Mouse (Mus musculus) ES-E14 (cell line): ENCODE measurements at regions not wholly inside any gene's neighbourhood (a gene's known extent, or its start where the extent isn't known, plus 50 kb on each side); places are given as distances from the start of the nearest gene placed in this dataset.

Experiments
- DNase-seq: peaks from one replicate; pipeline ENCODE4 v3.0.0-alpha.2; 2013; ENCODE audit warnings: low read depth, low spot score
- H3K27ac ChIP-seq: 2 replicates; pipeline ENCODE4 v1.5.1; 2012; ENCODE audit warnings: low read depth, mild to moderate bottlenecking, low read length, moderate library complexity, mixed read lengths; ENCODE audit not compliant: poor library complexity, insufficient read depth, severe bottlenecking
- H3K36me3 ChIP-seq: 2 replicates; pipeline ENCODE4 v1.6.1; 2012; ENCODE audit warnings: mild to moderate bottlenecking, low read length, moderate library complexity, mixed read lengths; ENCODE audit not compliant: control insufficient read depth, poor library complexity, insufficient read depth, severe bottlenecking
- H3K4me1 ChIP-seq, 2 experiments: fragments of 150-350 bp in 1 of 2; sonication (generic) in 1 of 2; 2 replicates each; pipeline ENCODE4 v1.6.1; 2012; ENCODE audit warnings: low read length in 2 of 2, mild to moderate bottlenecking in 1 of 2, mixed read lengths in 1 of 2; ENCODE audit not compliant: control insufficient read depth in 2 of 2, insufficient read depth in 2 of 2, poor library complexity in 1 of 2
- H3K4me3 ChIP-seq, 2 experiments: fragments of 150-350 bp in 1 of 2; sonication (generic) in 1 of 2; 2 replicates each; pipeline ENCODE4 v1.5.1; 2012; ENCODE audit warnings: low read length in 2 of 2, low read depth in 1 of 2, mild to moderate bottlenecking in 1 of 2, mixed read lengths in 1 of 2; ENCODE audit not compliant: insufficient read depth in 1 of 2, poor library complexity in 1 of 2, severe bottlenecking in 1 of 2
- H3K9ac ChIP-seq: 2 replicates; pipeline ENCODE4 v1.6.1; 2012; ENCODE audit warnings: low read depth, mild to moderate bottlenecking, low read length, mixed read lengths; ENCODE audit not compliant: poor library complexity, insufficient read depth, severe bottlenecking
- H3K9me3 ChIP-seq: fragments of 150-350 bp; sonication (generic); 2 replicates; pipeline ENCODE4 v1.6.1; 2012; ENCODE audit warnings: low read depth, mild to moderate bottlenecking, low read length; ENCODE audit not compliant: control insufficient read depth, insufficient read depth
- CHD2 ChIP-seq: IDR thresholded peaks from 2 replicates; pipeline ENCODE4 v1.6.1; 2014; ENCODE audit warnings: mild to moderate bottlenecking, low read depth, low read length, inconsistent platforms
- HCFC1 ChIP-seq: IDR thresholded peaks from 2 replicates; pipeline ENCODE4 v1.6.1; 2012; ENCODE audit warnings: low read length, inconsistent platforms, borderline replicate concordance; ENCODE audit not compliant: insufficient read depth
- MAFK ChIP-seq: IDR thresholded peaks from 2 replicates; pipeline ENCODE4 v1.6.1; 2014; ENCODE audit warnings: mild to moderate bottlenecking, low read depth, low read length, inconsistent platforms; ENCODE audit not compliant: insufficient read depth
- ZC3H11A ChIP-seq: IDR thresholded peaks from 2 replicates; pipeline ENCODE4 v1.6.1; 2012; ENCODE audit warnings: low read depth, mild to moderate bottlenecking, inconsistent platforms, low read length, borderline replicate concordance
- ZNF384 ChIP-seq: IDR thresholded peaks from 2 replicates; pipeline ENCODE4 v1.6.1; 2012; ENCODE audit warnings: low read depth, low read length, inconsistent platforms
- in situ Hi-C, 2 experiments: fragments of 600-800 bp; cut with MboI; formaldehyde crosslinking; loops; one replicate each; pipeline ENCODE4 v1.15.1; 2025; ENCODE audit warnings: low sequenced_read_pairs in 2 of 2, inconsistent platforms in 1 of 2; ENCODE audit not compliant: unreplicated experiment in 2 of 2

DNA sequence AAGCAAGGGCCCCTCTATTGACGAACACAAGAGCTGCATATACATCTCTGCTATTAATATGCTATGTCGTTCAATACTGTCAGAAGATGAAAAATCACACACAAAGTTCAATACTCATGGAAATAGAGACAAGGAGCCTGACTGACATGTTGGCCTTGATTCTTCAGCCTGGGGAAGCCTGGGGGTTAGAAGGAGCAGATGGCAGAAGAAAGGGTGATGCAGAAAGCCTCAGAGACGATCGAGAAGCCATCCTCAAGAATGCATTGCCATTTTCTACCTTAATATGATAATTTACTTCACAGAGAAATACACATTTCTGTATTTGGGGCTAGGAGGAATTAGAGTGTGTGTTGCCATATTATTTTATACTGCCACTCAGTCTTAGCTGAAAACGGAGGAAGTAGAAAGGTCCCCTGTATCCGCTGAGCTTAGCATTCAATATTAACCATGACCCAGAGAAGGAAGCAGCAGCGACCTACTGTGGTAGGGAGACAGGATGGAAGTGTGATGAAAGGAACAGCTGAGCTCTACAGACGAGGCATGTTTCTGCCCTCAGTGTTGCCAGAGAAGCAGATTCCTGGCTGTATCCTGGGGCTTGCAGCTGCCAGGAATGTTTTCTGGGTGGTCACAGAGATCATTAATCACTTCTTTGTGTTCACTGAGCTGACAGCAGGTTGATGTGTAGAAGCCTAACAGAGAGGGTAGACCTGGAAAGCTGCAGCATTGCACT lies 105.2 kb downstream of the Lrig3 start:
- H3K4me1 ChIP-seq = no peaks in the 10 kb centered on the region
- DNase-seq = no peak
- H3K4me3 ChIP-seq = no peak overlapping the region
- no peak for TF ChIP-seq ZC3H11A
- no peak for TF ChIP-seq HCFC1
- TF ChIP-seq MAFK = no peak
- no peak for TF ChIP-seq ZNF384
- no peak for TF ChIP-seq CHD2
- H3K9me3 ChIP-seq = no peaks in the 10 kb centered on the region
- in situ Hi-C loops = no loop called here
- no peaks in the 10 kb centered on the region for H3K36me3 ChIP-seq
- H3K27ac ChIP-seq = no peak overlapping the region
- H3K9ac ChIP-seq = no peak overlapping the region

DNA sequence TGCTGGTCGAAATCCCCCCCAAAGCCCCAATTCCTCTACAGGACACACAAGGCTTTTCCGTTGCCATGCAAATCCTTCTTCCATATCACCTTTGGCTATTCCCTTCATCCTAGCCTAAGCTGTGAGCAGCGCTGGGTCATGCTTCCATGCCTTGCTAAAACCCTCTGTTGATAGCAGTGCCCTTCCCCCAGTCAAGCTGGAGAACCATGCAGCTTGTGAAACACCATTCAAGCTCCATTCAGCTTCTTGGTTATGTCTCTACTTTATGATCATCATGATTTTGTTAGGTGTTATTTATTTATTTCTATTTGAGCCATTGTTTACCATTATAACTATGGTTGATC lies 105.7 kb downstream of the Lrig3 start:
- DNase-seq = no peak
- H3K36me3 ChIP-seq = no peaks in the 10 kb centered on the region
- no peaks in the 10 kb centered on the region for H3K9me3 ChIP-seq
- H3K9ac ChIP-seq = no peak overlapping the region
- TF ChIP-seq ZNF384 (no peak), CHD2 (no peak), MAFK (no peak), ZC3H11A (no peak), HCFC1 (no peak)
- H3K4me1 ChIP-seq = no peaks in the 10 kb centered on the region
- in situ Hi-C loops = no loop called here
- H3K4me3 ChIP-seq = no peak overlapping the region
- H3K27ac ChIP-seq = no peak overlapping the region

DNA sequence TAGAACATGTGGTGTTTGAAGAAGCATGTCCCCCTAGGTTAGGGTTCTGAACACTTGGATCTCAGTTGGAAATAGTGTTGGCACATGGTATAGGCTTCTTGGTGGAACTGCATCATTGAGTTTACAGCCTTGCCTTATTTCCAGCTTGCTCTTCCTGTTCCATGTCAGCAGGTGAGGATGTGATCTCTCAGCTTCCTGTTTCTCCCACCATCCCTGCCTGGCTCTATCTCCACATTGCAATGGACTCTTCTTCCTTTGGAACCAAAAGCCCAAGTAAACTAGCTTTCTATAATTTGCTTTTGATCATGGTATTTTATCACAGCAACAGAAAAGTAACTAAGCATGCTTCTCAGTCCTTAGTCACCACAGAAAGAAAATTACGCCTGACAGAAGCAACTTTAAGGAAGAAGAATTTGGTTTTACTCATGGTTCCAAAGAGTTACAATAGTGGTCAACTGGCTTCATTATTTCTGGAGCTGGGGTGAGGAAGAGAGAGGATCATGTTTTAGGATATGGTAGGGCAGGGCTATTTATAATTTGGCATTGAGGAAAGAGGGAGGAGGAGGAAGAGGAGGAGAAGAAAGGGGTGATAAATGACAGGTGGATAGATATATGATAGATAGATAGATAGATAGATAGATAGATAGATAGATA lies 111.5 kb downstream of the Lrig3 start:
- TF ChIP-seq ZNF384 = no peak
- H3K9me3 ChIP-seq = no peaks in the 10 kb centered on the region
- no peaks in the 10 kb centered on the region for H3K36me3 ChIP-seq
- no peak overlapping the region for H3K4me3 ChIP-seq
- no peak overlapping the region for H3K27ac ChIP-seq
- in situ Hi-C loops = no loop called here
- DNase-seq = no peak
- H3K9ac ChIP-seq = no peak overlapping the region
- H3K4me1 ChIP-seq = no peaks in the 10 kb centered on the region

DNA sequence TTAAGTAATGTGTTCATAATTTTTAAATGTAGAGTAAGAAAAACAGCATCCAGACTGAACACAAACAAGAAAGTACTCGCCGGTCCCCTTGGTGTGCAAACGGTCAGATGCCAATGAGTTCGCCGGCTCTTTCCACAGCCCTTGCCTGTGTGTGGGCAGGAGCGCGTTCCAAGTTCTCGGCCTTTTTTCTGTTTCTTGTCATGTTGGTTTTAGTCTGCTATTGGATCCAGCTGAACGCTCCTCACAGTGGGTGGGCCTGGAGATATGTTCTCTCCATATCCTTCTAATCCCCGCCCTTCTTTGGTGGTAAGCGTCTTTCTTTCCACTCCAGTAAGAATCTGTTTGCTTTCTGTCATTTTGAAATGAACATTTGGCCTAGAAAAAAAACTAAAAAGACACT lies 116.6 kb downstream of the Lrig3 start:
- H3K36me3 ChIP-seq = no peaks in the 10 kb centered on the region
- DNase-seq = no peak
- no peak for TF ChIP-seq CHD2
- no peak for TF ChIP-seq ZNF384
- no peak for TF ChIP-seq MAFK
- TF ChIP-seq ZC3H11A = no peak
- no peak for TF ChIP-seq HCFC1
- H3K27ac ChIP-seq = no peak overlapping the region
- no peak overlapping the region for H3K4me3 ChIP-seq
- no peak overlapping the region for H3K9ac ChIP-seq
- H3K4me1 ChIP-seq = no peaks in the 10 kb centered on the region
- in situ Hi-C loops = no loop called here
- H3K9me3 ChIP-seq = no peaks in the 10 kb centered on the region

DNA sequence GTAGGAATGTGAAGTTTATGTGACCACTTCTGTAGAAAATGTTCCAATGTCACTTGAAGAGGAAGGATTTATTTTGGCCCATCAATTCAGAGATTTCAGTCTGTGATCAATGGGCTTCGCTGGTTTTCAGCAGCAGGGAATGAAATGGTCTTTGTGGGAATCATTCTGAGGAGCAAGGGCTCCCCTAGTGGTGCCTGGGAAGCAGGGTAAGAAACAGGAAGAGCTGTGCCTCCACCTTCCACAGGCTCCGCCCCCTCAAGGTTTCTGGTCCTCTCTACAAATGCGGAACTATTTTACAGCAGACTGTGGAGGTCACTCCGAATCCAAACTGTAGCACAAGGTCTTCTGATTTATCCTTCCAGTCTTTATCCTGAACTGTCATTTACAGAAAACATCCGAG lies 120.7 kb downstream of the Lrig3 start:
- DNase-seq = peak; percentile 67

More for the DNA sequence above, 120.7 kb downstream of the Lrig3 start:
- Histone ChIP-seq H3K9me3 (no peaks in the 10 kb centered on the region), H3K36me3 (no peaks in the 10 kb centered on the region), H3K4me1 (no peaks in the 10 kb centered on the region), H3K27ac (no peak overlapping the region), H3K4me3 (no peak overlapping the region), H3K9ac (no peak overlapping the region)
- TF ChIP-seq ZC3H11A = peak; percentile 55; the same call in 1 of the 2 replicates
- no peak for TF ChIP-seq MAFK
- in situ Hi-C loops = no loop called here
